Mouse (Mus musculus): ENCODE data around the gene Gm10553. TPM values are rescaled to one million over a fixed set of nuclear protein-coding genes. Genes with fewer than 3 reads are reported as not detected.
"Not testable (repeated sequence)": the region's sequence is repeated elsewhere in the genome, so short reads cannot be mapped to it uniquely, and the experiment has no call there.

The Gm10553 gene
- not detected in 3 replicates for total RNA-seq (2017)

DNA sequence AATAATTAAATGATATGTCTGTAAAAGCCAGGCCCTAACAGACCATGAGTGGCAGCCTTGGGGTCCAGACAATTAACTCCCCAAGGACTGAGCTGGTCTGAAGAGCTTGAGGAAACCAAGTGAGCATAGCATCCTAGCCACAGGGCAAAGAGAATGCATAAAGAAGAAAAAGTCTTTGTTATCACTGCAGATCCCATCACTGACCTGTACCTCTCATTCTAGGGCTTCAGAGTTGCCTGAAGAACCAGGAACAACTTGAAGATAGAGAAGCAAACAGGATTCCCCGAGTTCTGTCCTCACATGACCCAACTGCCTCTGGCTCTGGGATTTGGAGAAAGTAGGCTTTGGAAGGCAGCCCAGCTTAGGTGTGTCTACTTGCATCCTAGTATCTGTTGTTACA is at the start of gene Gm10553:
TSS of gene Gm10553 (plus strand) at position 301 of the 400 bp plus-strand sequence.
- not testable (repeated sequence) for ATAC-seq (replicated peaks; ENCODE audit: insufficient number of reproducible peaks, low FRiP score, low TSS enrichment, poor library complexity, severe bottlenecking)

DNA sequence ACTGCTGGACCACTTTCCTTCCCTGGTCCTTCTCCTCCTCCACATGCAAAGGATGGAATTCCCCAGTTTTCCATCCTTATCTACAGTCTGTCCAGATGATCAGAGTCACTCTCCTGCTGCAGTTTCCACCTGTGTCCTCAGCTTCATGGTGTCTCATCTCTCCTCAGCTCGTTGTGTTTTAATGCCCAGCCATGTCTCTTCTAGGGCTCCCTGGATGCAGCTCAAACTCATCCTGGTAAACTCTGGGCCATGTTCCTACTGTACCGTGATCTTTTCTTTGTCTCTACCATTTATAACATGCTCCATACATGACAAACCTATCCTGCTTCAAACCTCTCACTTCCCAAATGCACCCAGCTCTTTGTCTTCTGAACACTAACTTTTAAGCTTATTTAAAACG is 28.3 kb upstream of the Gm10553 start:
- ATAC-seq (replicated peaks; ENCODE audit: insufficient number of reproducible peaks, low FRiP score, low TSS enrichment, poor library complexity, severe bottlenecking), result not testable (repeated sequence)

DNA sequence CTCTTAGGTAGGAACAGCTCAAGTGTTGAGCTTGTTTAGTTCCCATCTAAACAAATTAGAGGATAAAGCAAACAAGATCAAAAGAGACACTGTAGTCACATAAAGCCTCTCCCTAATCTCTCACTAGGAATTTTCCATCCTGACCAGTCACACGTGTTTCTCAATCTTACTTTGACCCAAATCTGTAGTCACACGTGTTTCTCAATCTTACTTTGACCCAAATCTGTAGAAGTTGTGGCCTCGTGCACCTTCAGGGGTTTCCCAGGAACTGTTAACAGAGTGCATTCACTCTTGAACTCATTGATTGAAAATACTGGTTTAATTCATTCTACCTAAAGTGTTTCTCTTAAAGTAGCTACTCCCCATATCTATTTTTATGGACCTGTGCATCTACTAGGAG is 26.9 kb upstream of the Gm10553 start:
- not testable (repeated sequence) for ATAC-seq (replicated peaks; ENCODE audit: insufficient number of reproducible peaks, low FRiP score, low TSS enrichment, poor library complexity, severe bottlenecking)

DNA sequence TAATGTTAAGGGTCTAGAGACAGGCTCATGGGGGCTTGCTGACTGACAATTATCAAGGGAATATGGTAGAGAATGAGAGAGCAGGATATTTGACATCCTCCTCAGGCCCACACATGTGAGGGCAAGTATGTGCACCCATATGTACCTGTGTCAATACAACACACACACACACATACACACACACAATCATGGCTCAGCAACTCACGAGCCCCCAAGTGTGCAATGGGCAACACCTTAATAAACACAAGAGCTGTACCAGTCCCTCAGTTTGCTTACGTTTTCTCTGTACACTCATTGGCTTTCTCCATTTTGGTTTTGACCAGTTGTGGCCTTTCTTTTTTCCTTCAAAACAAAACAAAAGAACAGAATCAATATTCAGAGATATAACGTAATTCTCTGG is 15.2 kb upstream of the Gm10553 start:
- not testable (repeated sequence) for ATAC-seq (replicated peaks; ENCODE audit: insufficient number of reproducible peaks, low FRiP score, low TSS enrichment, poor library complexity, severe bottlenecking)

DNA sequence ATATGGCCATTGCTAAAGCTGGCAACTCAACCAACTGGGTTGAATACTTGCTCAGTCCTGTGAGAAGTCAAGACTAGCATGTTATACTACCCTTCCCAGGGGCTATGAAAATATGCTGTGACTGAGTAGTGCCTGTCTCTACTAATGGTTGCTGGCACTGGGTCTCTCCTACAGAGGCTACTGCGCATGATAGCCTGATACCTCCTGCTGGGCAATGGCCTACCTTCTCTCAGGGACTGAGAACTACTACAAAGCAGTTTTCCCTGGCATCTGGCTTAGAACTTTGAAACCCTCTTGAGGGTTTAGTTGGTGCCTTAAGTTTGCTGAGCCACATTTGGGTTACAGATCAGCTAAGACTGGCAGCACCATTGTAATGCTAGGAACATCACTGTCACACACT is 13.8 kb upstream of the Gm10553 start:
- not testable (repeated sequence) for ATAC-seq (replicated peaks; ENCODE audit: insufficient number of reproducible peaks, low FRiP score, low TSS enrichment, poor library complexity, severe bottlenecking)

DNA sequence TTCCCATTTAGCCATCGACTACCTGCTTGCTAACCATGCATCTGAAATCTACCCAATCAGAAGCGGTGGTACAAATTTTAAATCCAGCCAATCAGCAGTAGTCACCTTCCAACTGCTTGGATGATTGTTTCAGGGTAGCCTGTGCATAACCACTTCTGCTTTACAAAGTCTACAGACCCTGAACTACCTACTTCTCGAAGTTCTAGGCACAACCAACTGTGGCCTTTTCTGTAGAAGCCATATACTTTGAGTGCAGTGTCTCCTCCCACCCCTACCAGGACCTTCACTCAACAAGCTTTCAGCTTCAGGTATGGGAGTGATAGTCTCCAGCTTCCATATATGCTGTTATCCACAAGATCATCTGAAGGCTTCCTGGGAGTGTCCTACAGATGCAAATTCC is 7.8 kb upstream of the Gm10553 start:
- not testable (repeated sequence) for ATAC-seq (replicated peaks; ENCODE audit: insufficient number of reproducible peaks, low FRiP score, low TSS enrichment, poor library complexity, severe bottlenecking)

DNA sequence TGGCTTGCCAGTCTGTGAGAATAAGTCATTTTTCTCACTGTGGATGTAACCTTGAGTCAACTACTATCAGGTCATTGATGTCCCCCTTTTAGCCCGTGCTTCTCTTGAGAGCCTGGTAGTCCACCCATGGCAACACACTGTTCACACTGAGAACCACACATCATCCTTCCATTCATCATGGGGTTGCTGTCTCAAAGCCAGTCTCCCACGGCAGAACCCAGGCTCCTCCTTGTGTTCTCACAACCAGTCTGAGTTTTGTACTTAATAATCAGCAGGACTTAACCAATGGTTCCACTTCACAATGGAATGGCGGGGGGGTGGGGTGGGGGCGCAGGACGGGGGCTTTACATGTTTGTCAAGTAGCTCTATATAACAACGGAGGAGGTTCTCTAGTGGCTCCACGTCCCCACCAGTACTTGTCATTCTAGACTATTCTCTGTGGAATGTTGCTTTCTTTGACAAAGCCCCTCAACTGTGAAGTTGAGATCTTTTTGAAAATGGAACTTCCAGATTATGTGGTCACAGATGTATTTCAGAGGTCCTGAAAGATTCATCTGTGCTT is 6.9 kb upstream of the Gm10553 start:
- not testable (repeated sequence) for ATAC-seq (replicated peaks; ENCODE audit: insufficient number of reproducible peaks, low FRiP score, low TSS enrichment, poor library complexity, severe bottlenecking)

DNA sequence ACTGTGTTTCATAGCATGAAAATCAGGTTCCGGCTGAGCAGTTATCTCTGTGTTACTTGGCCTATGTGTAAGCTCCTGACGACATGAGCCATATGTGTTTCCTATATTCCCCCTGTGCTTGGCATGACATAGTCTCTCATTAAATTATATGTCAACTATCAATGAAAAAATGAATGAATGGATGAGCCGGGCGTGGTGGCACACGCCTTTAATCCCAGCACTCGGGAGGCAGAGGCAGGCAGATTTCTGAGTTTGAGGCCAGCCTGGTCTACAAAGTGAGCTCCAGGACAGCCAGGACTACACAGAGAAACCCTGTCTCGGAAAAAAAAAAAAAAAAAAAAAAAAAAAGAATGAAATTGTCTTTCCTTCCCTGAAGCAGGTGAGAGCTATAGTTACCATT is 883 bp upstream of the Gm10553 start:
- not testable (repeated sequence) for ATAC-seq (replicated peaks; ENCODE audit: insufficient number of reproducible peaks, low FRiP score, low TSS enrichment, poor library complexity, severe bottlenecking)

DNA sequence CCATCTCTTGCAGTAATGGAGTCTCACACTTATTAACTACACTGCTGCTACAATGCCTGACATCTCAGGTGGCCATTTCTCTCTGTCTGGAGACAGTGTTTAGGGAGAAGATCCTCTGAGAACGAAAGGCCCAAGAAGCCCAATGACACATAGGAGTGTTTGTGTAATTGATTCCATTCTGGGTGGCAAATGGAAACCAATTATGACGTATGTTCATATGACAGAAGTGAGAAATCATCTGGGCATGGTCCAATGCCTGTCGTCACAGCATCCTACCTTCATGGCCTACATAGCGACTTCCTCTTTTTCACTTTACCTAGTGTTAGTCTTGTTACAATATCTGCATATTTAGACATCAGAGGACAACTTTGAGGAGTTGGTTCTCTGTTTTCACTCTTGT is 1.8 kb downstream of the Gm10553 start:
- ATAC-seq (replicated peaks; ENCODE audit: insufficient number of reproducible peaks, low FRiP score, low TSS enrichment, poor library complexity, severe bottlenecking), result not testable (repeated sequence)

DNA sequence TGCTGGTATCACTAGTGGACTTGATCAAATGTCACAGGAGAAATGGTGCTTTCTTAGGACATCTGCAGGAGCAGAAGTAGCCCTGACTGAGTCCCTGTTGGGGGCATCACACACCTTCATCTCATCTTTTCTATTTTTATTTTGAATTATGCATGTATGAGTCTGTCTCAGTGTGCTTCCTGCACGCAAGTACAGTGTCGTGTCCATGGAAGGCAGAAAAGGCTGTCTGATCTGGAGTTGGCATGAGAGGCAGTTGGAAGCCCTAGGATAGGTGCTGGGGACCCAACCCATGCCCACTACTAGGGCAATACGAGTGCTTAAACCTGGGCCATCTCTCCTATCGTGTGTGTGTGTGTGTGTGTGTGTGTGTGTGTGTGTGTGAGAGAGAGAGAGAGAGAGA is 5.4 kb downstream of the Gm10553 start:
- not testable (repeated sequence) for ATAC-seq (replicated peaks; ENCODE audit: insufficient number of reproducible peaks, low FRiP score, low TSS enrichment, poor library complexity, severe bottlenecking)

DNA sequence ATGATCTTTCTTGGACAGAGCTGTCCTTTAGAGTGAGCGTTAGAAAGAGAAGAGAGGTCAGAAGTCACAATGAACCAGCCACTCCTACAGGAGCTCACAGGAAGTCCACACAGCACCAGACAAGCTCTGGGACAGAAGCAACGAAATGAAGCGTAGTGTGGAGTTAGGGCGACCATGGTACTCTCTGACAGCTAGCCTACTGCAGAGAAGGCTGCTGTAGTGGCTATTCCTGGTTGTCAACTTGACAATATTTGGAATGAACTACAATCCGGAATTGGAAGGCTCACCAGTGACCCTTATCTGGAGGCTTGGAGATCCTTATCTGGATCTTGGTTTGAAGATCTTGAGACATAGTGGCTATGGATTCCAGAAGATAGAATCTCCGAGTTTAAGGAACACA is 6.0 kb downstream of the Gm10553 start:
- ATAC-seq (replicated peaks; ENCODE audit: insufficient number of reproducible peaks, low FRiP score, low TSS enrichment, poor library complexity, severe bottlenecking), result not testable (repeated sequence)

DNA sequence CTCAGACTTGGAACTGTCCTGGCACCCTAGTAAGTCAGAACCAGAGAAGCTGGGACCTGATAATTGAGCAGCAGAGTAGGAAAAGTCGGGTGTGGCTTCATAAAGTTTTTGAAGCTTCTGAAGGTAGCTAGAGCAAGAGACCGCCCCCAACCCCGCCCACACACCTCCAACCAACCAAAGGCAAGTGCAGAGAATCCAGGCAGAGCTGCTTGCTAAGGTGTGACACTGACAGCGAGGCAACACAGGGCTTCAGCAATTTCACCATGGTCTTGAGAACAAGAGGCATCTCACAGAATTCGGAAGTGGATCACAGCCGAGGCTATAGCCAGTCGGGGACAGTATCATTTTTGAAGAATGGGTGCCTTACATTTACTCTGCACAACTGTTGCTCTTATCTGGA is 9.8 kb downstream of the Gm10553 start, which contains the start of gene A530032D15Rik:
TSS of gene A530032D15Rik (minus strand) at position 101 of the 400 bp plus-strand sequence.
- ATAC-seq (replicated peaks; ENCODE audit: insufficient number of reproducible peaks, low FRiP score, low TSS enrichment, poor library complexity, severe bottlenecking), result not testable (repeated sequence)

DNA sequence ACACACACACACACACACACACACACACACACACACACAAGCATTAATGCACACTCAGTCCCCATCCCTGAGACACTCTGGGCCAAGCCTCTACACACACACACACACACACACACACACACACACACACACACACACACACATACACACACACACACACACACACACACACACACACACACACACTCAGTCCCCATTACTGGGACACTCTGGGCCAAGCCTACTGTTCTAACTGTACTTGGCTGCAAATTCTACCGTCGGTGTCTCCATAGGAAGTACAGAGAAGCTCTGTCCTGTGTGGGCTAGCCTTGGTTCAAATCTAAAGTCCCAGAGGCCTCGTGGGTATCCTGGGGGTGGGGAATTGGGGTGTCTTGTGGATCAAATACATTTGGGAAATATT is 10.9 kb downstream of the Gm10553 start:
- ATAC-seq (replicated peaks; ENCODE audit: insufficient number of reproducible peaks, low FRiP score, low TSS enrichment, poor library complexity, severe bottlenecking), result not testable (repeated sequence)

DNA sequence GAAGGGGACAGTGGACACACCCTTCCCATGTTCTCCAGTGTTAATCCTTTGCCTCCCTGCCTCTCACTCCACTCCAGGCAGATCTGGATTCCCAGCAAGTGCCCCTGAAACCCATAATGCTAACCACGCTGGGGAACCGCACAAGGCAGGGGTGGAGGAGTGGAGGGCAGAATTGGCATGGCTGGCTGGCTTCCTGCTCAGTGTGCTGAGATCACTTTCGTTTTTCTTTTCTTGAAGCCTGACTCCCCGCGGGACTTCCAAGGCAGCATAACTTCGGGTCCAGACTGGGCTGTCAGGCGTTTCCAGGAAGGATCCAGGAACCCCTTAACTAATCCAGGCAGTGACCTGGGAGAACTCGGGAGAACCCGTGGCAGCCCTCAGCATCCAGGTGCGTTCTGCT is 11.6 kb downstream of the Gm10553 start:
- ATAC-seq (replicated peaks; ENCODE audit: insufficient number of reproducible peaks, low FRiP score, low TSS enrichment, poor library complexity, severe bottlenecking), result not testable (repeated sequence)

DNA sequence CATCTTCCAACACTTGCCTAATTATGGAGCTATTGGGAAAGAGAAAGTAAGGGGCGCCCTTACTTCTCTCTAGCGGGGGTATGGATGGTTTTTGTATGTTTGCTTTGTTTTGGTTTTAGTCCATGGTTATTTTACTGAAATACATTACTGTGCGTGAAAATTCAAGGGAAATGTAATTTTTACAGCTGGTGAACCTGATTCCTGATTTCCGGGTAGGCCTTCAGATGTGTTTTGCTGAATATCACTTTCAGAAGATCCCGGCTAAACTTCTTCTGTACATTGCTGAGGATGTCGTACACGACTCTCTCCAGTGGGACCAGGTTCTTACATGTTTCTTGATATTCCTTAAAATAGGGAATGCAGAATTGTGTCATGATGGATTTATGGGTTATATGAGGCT is 12.3 kb downstream of the Gm10553 start:
- not testable (repeated sequence) for ATAC-seq (replicated peaks; ENCODE audit: insufficient number of reproducible peaks, low FRiP score, low TSS enrichment, poor library complexity, severe bottlenecking)

DNA sequence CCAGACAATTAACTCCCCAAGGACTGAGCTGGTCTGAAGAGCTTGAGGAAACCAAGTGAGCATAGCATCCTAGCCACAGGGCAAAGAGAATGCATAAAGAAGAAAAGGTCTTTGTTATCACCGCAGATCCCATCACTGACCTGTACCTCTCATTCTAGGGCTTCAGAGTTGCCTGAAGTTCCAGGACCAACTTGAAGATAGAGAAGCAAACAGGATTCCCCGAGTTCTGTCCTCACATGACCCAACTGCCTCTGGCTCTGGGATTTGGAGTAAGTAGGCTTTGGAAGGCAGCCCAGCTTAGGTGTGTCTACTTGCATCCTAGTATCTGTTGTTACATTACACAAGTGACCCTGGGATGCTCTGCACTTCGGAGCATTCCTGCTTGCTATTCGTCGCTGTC is 12.9 kb downstream of the Gm10553 start:
- not testable (repeated sequence) for ATAC-seq (replicated peaks; ENCODE audit: insufficient number of reproducible peaks, low FRiP score, low TSS enrichment, poor library complexity, severe bottlenecking)

DNA sequence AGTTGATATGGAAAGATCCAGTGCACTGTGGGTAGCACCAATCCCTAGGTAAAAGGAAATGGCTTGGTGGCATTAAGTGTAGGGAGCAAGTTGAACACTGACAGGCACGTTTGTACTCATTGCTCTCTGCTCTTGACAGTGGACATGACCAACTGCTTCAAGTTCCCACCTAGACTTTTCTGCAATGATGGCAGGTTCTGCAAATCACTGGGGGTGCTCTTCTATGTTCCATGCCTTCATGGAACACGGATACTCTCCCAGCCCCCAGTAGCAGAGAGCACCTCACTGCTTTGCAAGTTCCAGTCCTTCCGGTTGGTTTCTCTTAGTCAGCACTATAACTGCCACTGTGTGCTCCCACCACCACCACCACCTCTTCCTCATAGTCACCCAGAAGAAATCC is 14.1 kb downstream of the Gm10553 start:
- not testable (repeated sequence) for ATAC-seq (replicated peaks; ENCODE audit: insufficient number of reproducible peaks, low FRiP score, low TSS enrichment, poor library complexity, severe bottlenecking)

DNA sequence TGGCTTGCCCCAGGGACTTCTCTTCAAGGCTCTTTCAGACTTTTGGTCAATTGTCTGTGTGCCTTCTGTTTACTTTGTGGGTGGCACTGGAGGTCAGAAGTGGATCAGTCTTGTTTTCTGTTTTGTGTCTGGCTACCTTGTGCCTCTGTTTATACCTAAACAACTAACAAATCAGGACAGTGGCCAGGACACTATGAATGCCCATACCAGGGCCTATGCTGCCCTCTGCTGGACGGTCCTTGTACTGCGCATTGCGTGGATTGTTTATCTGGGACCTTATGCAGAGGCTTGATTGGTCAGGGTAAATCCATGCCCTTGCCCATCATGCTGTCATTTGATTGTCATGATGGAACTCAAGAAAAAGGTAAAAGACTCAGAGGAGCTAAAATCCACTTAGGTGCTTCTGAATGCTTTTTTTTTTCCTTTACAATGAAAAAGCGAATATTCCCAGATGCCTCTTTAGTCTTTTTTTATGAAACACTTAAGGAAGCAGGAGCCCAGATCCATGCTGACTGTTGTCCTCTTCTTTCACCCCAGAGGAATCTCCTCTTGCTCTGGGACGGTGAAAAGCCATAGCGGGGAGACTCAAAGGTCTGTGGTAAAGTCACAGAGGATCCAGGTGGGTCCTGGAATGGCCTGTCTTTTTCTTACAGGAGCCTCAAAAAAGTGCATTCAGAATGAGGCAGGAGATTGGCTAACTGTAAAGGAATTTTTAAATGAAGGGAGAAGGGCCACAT is 14.9 kb downstream of the Gm10553 start:
- ATAC-seq (replicated peaks; ENCODE audit: insufficient number of reproducible peaks, low FRiP score, low TSS enrichment, poor library complexity, severe bottlenecking), result not testable (repeated sequence)

DNA sequence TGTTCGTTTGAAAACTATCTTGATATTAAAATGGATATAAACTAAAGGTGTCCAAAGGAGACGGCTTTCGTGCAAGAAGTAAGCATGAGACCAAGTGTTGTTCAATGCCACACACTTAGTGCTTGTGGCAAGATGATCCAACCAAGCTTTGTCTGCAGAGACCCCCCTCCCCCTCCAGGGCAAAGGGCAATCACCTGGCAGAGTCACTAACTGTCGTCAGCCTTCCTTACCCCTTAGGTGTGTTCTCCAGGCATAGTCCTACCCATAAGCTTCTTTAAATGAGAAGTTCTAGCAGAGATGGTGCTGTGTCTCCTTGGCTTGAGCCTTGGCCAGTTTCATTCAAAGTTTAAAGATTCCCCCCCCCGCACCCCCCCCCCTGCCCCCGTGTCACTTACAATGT is 17.6 kb downstream of the Gm10553 start:
- ATAC-seq (replicated peaks; ENCODE audit: insufficient number of reproducible peaks, low FRiP score, low TSS enrichment, poor library complexity, severe bottlenecking), result not testable (repeated sequence)

DNA sequence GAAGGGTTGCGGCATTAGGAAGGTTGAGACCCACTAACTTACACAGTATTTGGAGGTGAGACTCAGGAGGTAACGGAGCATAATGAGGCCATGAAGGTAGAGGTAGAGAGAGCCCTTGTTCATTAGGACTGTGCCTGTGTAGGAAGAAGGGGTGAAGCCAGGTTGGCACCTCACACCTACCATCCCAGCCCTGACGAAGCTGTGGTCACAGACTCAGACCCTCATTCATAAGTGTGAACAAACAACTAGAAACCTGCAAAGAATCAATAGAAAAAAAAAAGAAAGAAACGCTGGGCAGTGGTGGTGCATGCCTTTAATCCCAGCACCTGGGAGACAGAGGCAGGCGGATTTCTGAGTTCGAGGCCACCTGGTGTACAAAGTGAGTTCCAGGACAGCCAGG is 18.4 kb downstream of the Gm10553 start:
- not testable (repeated sequence) for ATAC-seq (replicated peaks; ENCODE audit: insufficient number of reproducible peaks, low FRiP score, low TSS enrichment, poor library complexity, severe bottlenecking)

All from monocyte, adult 5-6 weeks (primary cell).